Mouse (Mus musculus) heart, embryonic 16.5 days (tissue): ENCODE data around the gene Larp1. TPM values are rescaled to one million over a fixed set of nuclear protein-coding genes. Genes with fewer than 3 reads are reported as not detected.

ENCODE experiments used
- ATAC-seq: fragments of 200-750 bp; cut with Nextera tagmentation; replicated peaks from 2 replicates; pipeline ENCODE4 v1.8.0; 2017; ENCODE audit warnings: moderate number of reproducible peaks; ENCODE audit not compliant: insufficient read depth, low FRiP score; ENCODE audit errors: extremely low read depth
- H3K27ac ChIP-seq: fragments of 300-500 bp; sonication (generic); 2 replicates; pipeline ENCODE4 v1.5.1; 2014; ENCODE audit warnings: mild to moderate bottlenecking, low read length, control low read depth, moderate library complexity
- H3K27me3 ChIP-seq: fragments of 300-500 bp; sonication (generic); 2 replicates; pipeline ENCODE4 v1.6.1; 2014; ENCODE audit warnings: low read length, mixed read lengths; ENCODE audit not compliant: control insufficient read depth, insufficient read depth
- H3K36me3 ChIP-seq: fragments of 300-500 bp; sonication (generic); 2 replicates; pipeline ENCODE4 v1.6.1; 2014; ENCODE audit not compliant: control insufficient read depth, insufficient read depth
- H3K4me1 ChIP-seq: fragments of 300-500 bp; sonication (generic); 2 replicates; pipeline ENCODE4 v1.6.1; 2014; ENCODE audit warnings: low read length, mixed read lengths; ENCODE audit not compliant: control insufficient read depth, insufficient read depth
- H3K4me2 ChIP-seq: fragments of 300-500 bp; sonication (generic); 2 replicates; pipeline ENCODE4 v1.6.1; 2014; ENCODE audit warnings: low read depth, mild to moderate bottlenecking, control low read depth, low read length
- H3K4me3 ChIP-seq: fragments of 300-500 bp; sonication (generic); 2 replicates; pipeline ENCODE4 v1.5.1; 2014; ENCODE audit warnings: mild to moderate bottlenecking, control low read depth, low read length
- H3K9ac ChIP-seq: fragments of 300-500 bp; sonication (generic); 2 replicates; pipeline ENCODE4 v1.6.1; 2014; ENCODE audit warnings: low read length, control low read depth
- H3K9me3 ChIP-seq: fragments of 300-500 bp; sonication (generic); replicated peaks from 2 replicates; pipeline ENCODE4 v1.6.1; 2016; ENCODE audit warnings: low read length; ENCODE audit not compliant: control insufficient read depth
- WGBS: fragments of 180-500 bp; shearing (Covaris S2); extraction: QIAGEN DNeasy Blood & Tissue Kit; methylation state at CpG from one replicate; pipeline ENCODE4 v1.1.7; 2014; 5-methylcytosine and 5-hydroxymethylcytosine counted together
- polyA plus RNA-seq: library from polyadenylated mRNA; unstranded; fragments of >200 nt; fragmentation: Nextera tagmentation; extraction: Ambion mirVana; gene quantifications from 2 replicates; pipeline ENCODE4 v1.2.1, GENCODE M21; 2015

Larp1 gene
- polyA plus RNA-seq, 1 experiment from 2014 or later = 12.1 TPM

GRCm38 (mm10) chr11:57986456-57986855 is 22.4 kb upstream of the Larp1 start:
- Histone ChIP-seq H3K4me2 (no peak overlapping the region), H3K36me3 (no peaks in the 10 kb centered on the region), H3K27me3 (no peaks in the 10 kb centered on the region), H3K27ac (no peak overlapping the region), H3K4me3 (no peak overlapping the region), H3K9ac (no peak overlapping the region), H3K9me3 (no peaks in the 10 kb centered on the region), H3K4me1 (peaks cover 20% of the 10 kb centered on the region)
- ATAC-seq = no peak
- 76% methylated on average over 6 of the region's 6 CpGs for WGBS

- H3K9me3 ChIP-seq = no peaks in the 10 kb centered on the region
- H3K4me1 ChIP-seq = peaks cover 20% of the 10 kb centered on the region
- H3K4me3 ChIP-seq = no peak overlapping the region
- 94% methylated on average over 7 of the region's 7 CpGs for WGBS
- no peaks in the 10 kb centered on the region for H3K36me3 ChIP-seq
- no peaks in the 10 kb centered on the region for H3K27me3 ChIP-seq
- no peak overlapping the region for H3K27ac ChIP-seq
- no peak overlapping the region for H3K4me2 ChIP-seq
- H3K9ac ChIP-seq = no peak overlapping the region
- no peak for ATAC-seq
These were observed 22.0 kb upstream of the Larp1 start for GRCm38 (mm10) chr11:57986861-57987260.

- H3K4me1 ChIP-seq = no peaks in the 10 kb centered on the region
- H3K9ac ChIP-seq = no peak overlapping the region
- H3K27me3 ChIP-seq = no peaks in the 10 kb centered on the region
- 60% methylated on average over 7 of the region's 7 CpGs for WGBS
- H3K4me2 ChIP-seq = no peak overlapping the region
- no peak overlapping the region for H3K27ac ChIP-seq
- no peak for ATAC-seq
- H3K36me3 ChIP-seq = no peaks in the 10 kb centered on the region
- H3K4me3 ChIP-seq = no peak overlapping the region
- no peaks in the 10 kb centered on the region for H3K9me3 ChIP-seq
These were observed 10.7 kb upstream of the Larp1 start for GRCm38 (mm10) chr11:57998168-57998567.

GRCm38 (mm10) chr11:57998872-57999271 is 10.0 kb upstream of the Larp1 start:
- Histone ChIP-seq H3K4me1 (no peaks in the 10 kb centered on the region), H3K9ac (no peak overlapping the region), H3K4me3 (no peak overlapping the region), H3K27me3 (no peaks in the 10 kb centered on the region), H3K27ac (no peak overlapping the region), H3K4me2 (no peak overlapping the region), H3K36me3 (no peaks in the 10 kb centered on the region), H3K9me3 (no peaks in the 10 kb centered on the region)
- no peak for ATAC-seq
- WGBS = 13% methylated on average over 1 of the region's 1 CpGs

GRCm38 (mm10) chr11:58003126-58003525 is 5.7 kb upstream of the Larp1 start:
- Histone ChIP-seq H3K27ac (no peak overlapping the region), H3K4me2 (no peak overlapping the region), H3K4me3 (no peak overlapping the region), H3K36me3 (no peaks in the 10 kb centered on the region), H3K9ac (no peak overlapping the region), H3K27me3 (no peaks in the 10 kb centered on the region), H3K4me1 (peaks cover 3% of the 10 kb centered on the region), H3K9me3 (no peaks in the 10 kb centered on the region)
- no peak for ATAC-seq
- WGBS = 80% methylated on average over 8 of the region's 8 CpGs

GRCm38 (mm10) chr11:58003734-58004133 is 5.1 kb upstream of the Larp1 start:
- H3K36me3 ChIP-seq = no peaks in the 10 kb centered on the region
- H3K27ac ChIP-seq = no peak overlapping the region
- H3K9ac ChIP-seq = no peak overlapping the region
- no peaks in the 10 kb centered on the region for H3K27me3 ChIP-seq
- 71% methylated on average over 6 of the region's 6 CpGs for WGBS
- H3K4me1 ChIP-seq = peaks cover 3% of the 10 kb centered on the region
- no peak overlapping the region for H3K4me2 ChIP-seq
- ATAC-seq = no peak
- no peak overlapping the region for H3K4me3 ChIP-seq
- no peaks in the 10 kb centered on the region for H3K9me3 ChIP-seq

- H3K4me1 ChIP-seq = peaks cover 3% of the 10 kb centered on the region
These were observed 3.8 kb upstream of the Larp1 start for GRCm38 (mm10) chr11:58005110-58005509.

GRCm38 (mm10) chr11:58008013-58008412 is 851 bp upstream of the Larp1 start:
- Histone ChIP-seq H3K4me3 (peak overlapping the region; percentile 85), H3K27ac (peak overlapping the region; percentile 46), H3K9ac (peak overlapping the region; percentile 64), H3K4me1 (peaks cover 20% of the 10 kb centered on the region), H3K4me2 (peak overlapping the region; percentile 67), H3K27me3 (no peaks in the 10 kb centered on the region), H3K36me3 (no peaks in the 10 kb centered on the region), H3K9me3 (no peaks in the 10 kb centered on the region)
- 17% methylated on average over 5 of the region's 5 CpGs for WGBS
- no peak for ATAC-seq

More at GRCm38 (mm10) chr11:58005110-58005509, 3.8 kb upstream of the Larp1 start:
- H3K4me3 ChIP-seq = no peak overlapping the region
- H3K9ac ChIP-seq = no peak overlapping the region
- H3K27ac ChIP-seq = no peak overlapping the region
- ATAC-seq = no peak
- H3K4me2 ChIP-seq = no peak overlapping the region
- H3K36me3 ChIP-seq = no peaks in the 10 kb centered on the region
- H3K9me3 ChIP-seq = no peaks in the 10 kb centered on the region
- no peaks in the 10 kb centered on the region for H3K27me3 ChIP-seq

GRCm38 (mm10) chr11:58008437-58009050 is 320 bp upstream of the Larp1 start:
- peaks cover 20% of the 10 kb centered on the region for H3K4me1 ChIP-seq
- peak overlapping the region; percentile 92 for H3K9ac ChIP-seq
- under 1% methylated on average over 60 of the region's 74 CpGs for WGBS
- no peaks in the 10 kb centered on the region for H3K36me3 ChIP-seq
- peak overlapping the region; percentile 88 for H3K27ac ChIP-seq
- H3K4me3 ChIP-seq = peak overlapping the region; percentile 85
- ATAC-seq = peak; percentile 91
- H3K9me3 ChIP-seq = no peaks in the 10 kb centered on the region
- no peaks in the 10 kb centered on the region for H3K27me3 ChIP-seq
- peak overlapping the region; percentile 70 for H3K4me2 ChIP-seq
